11 mouse cellular contexts compared by ENCODE assay signal in genomic region chr9:77546010-77546409, GRCm38 (mm10). TPM values are rescaled to one million over a fixed set of nuclear protein-coding genes. Genes with fewer than 3 reads are reported as not detected.
DNase-seq lines count a peak whose midpoint lies in the region; ATAC-seq lines count a peak whose summit lies in the region.
"Had no signal": no experiment of that assay in that cellular context is flagged by ENCODE, and none has a peak within 500 bp of the region (broad histone marks: within the 10 kb centered on the region; RNA-seq: fewer than 3 reads in every experiment).

No protein-coding gene starts in this region.

- H3K27ac ChIP-seq in kidney, embryonic 14.5 days (ENCODE audit: low read depth, low read length), result no peak overlapping the region
- peak overlapping the region; percentile 61; the same call in 1 of the 2 replicates for H3K27ac ChIP-seq in stomach, embryonic 15.5 days
- H3K27ac ChIP-seq: hindbrain, embryonic 15.5 days; lung, embryonic 15.5 days had no signal

- H3K36me3 ChIP-seq in kidney, embryonic 14.5 days (ENCODE audit: control insufficient read depth, insufficient read depth, low read length), result no peaks in the 10 kb centered on the region
- H3K36me3 ChIP-seq in stomach, embryonic 15.5 days, result no peaks in the 10 kb centered on the region
- H3K36me3 ChIP-seq: hindbrain, embryonic 15.5 days; lung, embryonic 15.5 days had no signal

- peak overlapping the region; percentile 96; the same call in 1 of the 2 replicates for H3K4me2 ChIP-seq in kidney, embryonic 14.5 days (replicated peaks; ENCODE audit: low read depth, low read length)
- H3K4me2 ChIP-seq in stomach, embryonic 15.5 days, result no peak overlapping the region

- no peak overlapping the region for H3K9ac ChIP-seq in kidney, embryonic 14.5 days (ENCODE audit: low read depth, low read length)
- H3K9ac ChIP-seq in stomach, embryonic 15.5 days, result no peak overlapping the region

- WGBS in kidney, embryonic 14.5 days, result 43% methylated on average over 3 of the region's 3 CpGs
- WGBS in stomach, embryonic 15.5 days, result 45% methylated on average over 3 of the region's 3 CpGs

- intact Hi-C loops in gastrocnemius, postnatal 36 days (cut with DNase I), result no loop called here

- peak; percentile 22 to 36 for DNase-seq in lung, adult 18-20 months
- DNase-seq in lung, postnatal 4 days, result no peak
- DNase-seq in embryo, embryonic 9.5 days (ENCODE audit: extremely low spot score), result peak; percentile 12
- DNase-seq in gastrocnemius, postnatal 36 days, result no peak
- no peak for DNase-seq in frontal cortex, adult 2 months (ENCODE audit: extremely low spot score in 1 of 2, low spot score in 1 of 2)
- DNase-seq: cerebellum, adult 11-12 months had no signal

- no peaks in the 10 kb centered on the region for H3K27me3 ChIP-seq in kidney, embryonic 14.5 days (ENCODE audit: control insufficient read depth, insufficient read depth, low read length)
- H3K27me3 ChIP-seq in stomach, embryonic 15.5 days (replicated peaks), result no peaks in the 10 kb centered on the region
- H3K27me3 ChIP-seq: hindbrain, embryonic 15.5 days had no signal

- H3K4me3 ChIP-seq in kidney, embryonic 14.5 days (ENCODE audit: low read length), result no peak overlapping the region
- no peak overlapping the region for H3K4me3 ChIP-seq in stomach, embryonic 15.5 days (replicated peaks)

- no peak for ATAC-seq in kidney, embryonic 14.5 days (ENCODE audit: low FRiP score, low TSS enrichment)
- ATAC-seq in stomach, embryonic 15.5 days (ENCODE audit: insufficient read depth, low FRiP score, low read depth), result no peak
- no peak for ATAC-seq in inflammation-experienced regulatory T-cells, adult 6 months

- H3K9me3 ChIP-seq in kidney, embryonic 14.5 days (ENCODE audit: control insufficient read depth, low read length), result no peaks in the 10 kb centered on the region
- H3K9me3 ChIP-seq in stomach, embryonic 15.5 days, result no peaks in the 10 kb centered on the region
- H3K9me3 ChIP-seq: hindbrain, embryonic 15.5 days; lung, embryonic 15.5 days had no signal

- 0 out of 2 replicates have a peak, but pooled peaks cover 5% of the 10 kb centered on the region for H3K4me1 ChIP-seq in kidney, embryonic 14.5 days (ENCODE audit: control insufficient read depth, insufficient read depth, low read length)
- H3K4me1 ChIP-seq in stomach, embryonic 15.5 days, result peaks cover 7% of the 10 kb centered on the region

RNA-seq across cellular contexts. Expression of gene Lrrc1, which starts 1.3 kb away (rescaled TPM):
- polyA plus RNA-seq in kidney, embryonic 14.5 days (2014; fragmentation: Nextera tagmentation; extraction: Ambion mirVana), result 13.5 and 18.6 TPM in 2 replicates
- 17.3 and 17.5 TPM in 2 replicates for polyA plus RNA-seq in stomach, embryonic 15.5 days (2015; fragmentation: Nextera tagmentation; extraction: Ambion mirVana)
- under 1 TPM; 0.39 to 0.94 TPM for total RNA-seq in gastrocnemius, postnatal 36 days (2021)
- 1 to 10 TPM; 2.3 to 4.3 (median 2.4) TPM for polyA plus RNA-seq in inflammation-experienced regulatory T-cells, adult 6 months (2017; shearing (Covaris generic))
- polyA plus RNA-seq in frontal cortex, adult 2 months (2012; rRNA removed), result 20.0 and 20.6 TPM in 2 replicates

Comparison
In these comparisons a context has a peak if more than half of its experiments do, and no peak if none do; other contexts are left out.
1. DNase-seq: peak in lung, adult 18-20 months (2 of 2) and embryo, embryonic 9.5 days (single experiment); none in lung, postnatal 4 days (0 of 2), gastrocnemius, postnatal 36 days (0 of 2) and frontal cortex, adult 2 months (0 of 2).